Mouse (Mus musculus): ENCODE measurements around the gene Dazap2. TPM values are rescaled to one million over a fixed set of nuclear protein-coding genes. Genes with fewer than 3 reads are reported as not detected.

Dazap2 gene
- polyA plus RNA-seq, 1 experiment from 2014 or later = 254 TPM

DNA sequence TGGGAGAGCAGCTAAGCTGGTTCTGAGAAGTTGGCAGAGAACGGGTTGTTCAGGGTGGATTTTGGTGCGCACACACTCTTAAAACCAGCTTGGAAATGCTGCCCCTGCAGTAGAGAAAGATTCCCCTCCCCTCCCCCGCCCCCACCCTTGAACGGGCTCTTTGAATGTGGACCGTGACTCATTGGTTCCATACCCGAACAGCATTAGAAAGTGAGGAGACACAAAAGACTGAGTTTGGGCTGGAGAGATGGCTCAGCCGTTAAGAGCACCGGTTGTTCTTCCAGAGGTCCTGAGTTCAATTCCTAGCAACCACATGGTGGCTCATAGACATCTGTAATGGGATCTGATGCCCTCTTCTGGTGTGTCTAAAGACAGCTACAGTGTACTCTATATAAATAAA is 54.9 kb downstream of the Dazap2 start:
- ATAC-seq = no peak
- no peak overlapping the region for H3K27ac ChIP-seq (ENCODE audit: low read depth, low read length)

More for the DNA sequence above, 54.9 kb downstream of the Dazap2 start:
- H3K9ac ChIP-seq (ENCODE audit: low read length) = no peak overlapping the region
- H3K36me3 ChIP-seq (ENCODE audit: control insufficient read depth, insufficient read depth, low read length) = no peaks in the 10 kb centered on the region
- no peaks in the 10 kb centered on the region for H3K27me3 ChIP-seq (replicated peaks; ENCODE audit: control insufficient read depth, insufficient read depth, low read length)
- H3K4me3 ChIP-seq (ENCODE audit: low read depth, low read length) = no peak overlapping the region
- no peak for DNase-seq (ENCODE audit: low spot score)
- 86% methylated on average over 8 of the region's 8 CpGs for WGBS
- no peaks in the 10 kb centered on the region for H3K4me1 ChIP-seq (ENCODE audit: control insufficient read depth, insufficient read depth, low read length)
- no peaks in the 10 kb centered on the region for H3K9me3 ChIP-seq (replicated peaks; ENCODE audit: control insufficient read depth, low read length)
- no peak overlapping the region for H3K4me2 ChIP-seq (ENCODE audit: low read length)

Small RNAs within 50 kb of the gene (microRNA-seq; reads per million reads assigned to microRNA genes)
- gene Mir6961 = not detected

Other genes starting within 250 kb of the Dazap2 start
- 0.07 TPM in 1 of 2 replicates, not detected in the other for gene Gm5475, start 193.2 kb upstream of the Dazap2 start, polyA plus RNA-seq (2014; fragmentation: Nextera tagmentation; extraction: Ambion mirVana)
- 15.2 and 17.4 TPM in 2 replicates for gene Slc11a2, start 190.3 kb upstream of the Dazap2 start, polyA plus RNA-seq (2014; fragmentation: Nextera tagmentation; extraction: Ambion mirVana)
- 40.5 and 43.1 TPM in 2 replicates for gene Letmd1, start 146.3 kb upstream of the Dazap2 start, polyA plus RNA-seq (2014; fragmentation: Nextera tagmentation; extraction: Ambion mirVana)
- 37.1 and 42.8 TPM in 2 replicates for gene Csrnp2, start 119.9 kb upstream of the Dazap2 start, polyA plus RNA-seq (2014; fragmentation: Nextera tagmentation; extraction: Ambion mirVana)
- 22.1 and 23.6 TPM in 2 replicates for gene Tfcp2, start 63.3 kb upstream of the Dazap2 start, polyA plus RNA-seq (2014; fragmentation: Nextera tagmentation; extraction: Ambion mirVana)
- 36.9 and 42.0 TPM in 2 replicates for gene Pou6f1, start 15.4 kb upstream of the Dazap2 start, polyA plus RNA-seq (2014; fragmentation: Nextera tagmentation; extraction: Ambion mirVana)
- 1.6 and 2.5 TPM in 2 replicates for gene Smagp, start 21.6 kb downstream of the Dazap2 start, polyA plus RNA-seq (2014; fragmentation: Nextera tagmentation; extraction: Ambion mirVana)
- 0.18 and 0.66 TPM in 2 replicates for gene Bin2, start 54.2 kb downstream of the Dazap2 start, polyA plus RNA-seq (2014; fragmentation: Nextera tagmentation; extraction: Ambion mirVana)
- 0.60 and 0.88 TPM in 2 replicates for gene Cela1, start 72.6 kb downstream of the Dazap2 start, polyA plus RNA-seq (2014; fragmentation: Nextera tagmentation; extraction: Ambion mirVana)
- gene Galnt6, start 114.0 kb downstream of the Dazap2 start, polyA plus RNA-seq (2014; fragmentation: Nextera tagmentation; extraction: Ambion mirVana) = 0.09 and 0.10 TPM in 2 replicates
- 11.2 and 17.8 TPM in 2 replicates for gene Slc4a8, start 146.4 kb downstream of the Dazap2 start, polyA plus RNA-seq (2014; fragmentation: Nextera tagmentation; extraction: Ambion mirVana)

All from forebrain, embryonic 14.5 days (tissue).